In genomic region chr3:97309748-97310536, GRCm38 (mm10) we compare ENCODE assay signal across 7 mouse cellular contexts. TPM values are rescaled to one million over a fixed set of nuclear protein-coding genes. Genes with fewer than 3 reads are reported as not detected.
DNase-seq lines count a peak whose midpoint lies in the region; ATAC-seq and TF ChIP-seq lines count a peak whose summit lies in the region.

No protein-coding gene starts in this region.

- H3K27me3 ChIP-seq in lung, embryonic 14.5 days (ENCODE audit: insufficient read depth, low read length), result peaks cover 3% of the 10 kb centered on the region; the same call in 1 of the 2 replicates
- H3K27me3 ChIP-seq in forebrain, postnatal 0 days (ENCODE audit: insufficient read depth, low read length), result no peaks in the 10 kb centered on the region
- H3K27me3 ChIP-seq in limb, embryonic 11.5 days (ENCODE audit: control insufficient read depth, insufficient read depth, low read length), result no peaks in the 10 kb centered on the region
- H3K27me3 ChIP-seq in splenic B cell, adult 2 months (ENCODE audit: control insufficient read depth, insufficient read depth, low read length, poor library complexity, severe bottlenecking), result no peaks in the 10 kb centered on the region

- no peaks in the 10 kb centered on the region for H3K36me3 ChIP-seq in lung, embryonic 14.5 days (ENCODE audit: insufficient read depth)
- H3K36me3 ChIP-seq in forebrain, postnatal 0 days (ENCODE audit: insufficient read depth), result no peaks in the 10 kb centered on the region
- no peaks in the 10 kb centered on the region for H3K36me3 ChIP-seq in limb, embryonic 11.5 days (ENCODE audit: control insufficient read depth, insufficient read depth, low read length)
- H3K36me3 ChIP-seq in splenic B cell, adult 2 months (ENCODE audit: control insufficient read depth, insufficient read depth, low read length, poor library complexity, severe bottlenecking), result no peaks in the 10 kb centered on the region

- peak overlapping the region; percentile 48 for H3K4me2 ChIP-seq in lung, embryonic 14.5 days
- peak overlapping the region; percentile 41 for H3K4me2 ChIP-seq in forebrain, postnatal 0 days (ENCODE audit: low read depth)
- H3K4me2 ChIP-seq in limb, embryonic 11.5 days (ENCODE audit: low read depth, severe bottlenecking), result peak overlapping the region; percentile 26

- ATAC-seq in lung, embryonic 14.5 days (ENCODE audit: insufficient read depth), result no peak
- peak; percentile 50 for ATAC-seq in forebrain, postnatal 0 days
- no peak for ATAC-seq in limb, embryonic 11.5 days (ENCODE audit: insufficient number of reproducible peaks, low FRiP score, low TSS enrichment, low read depth)

- H3K9ac ChIP-seq in lung, embryonic 14.5 days, result no peak overlapping the region; the same call in 1 of the 2 replicates
- H3K9ac ChIP-seq in forebrain, postnatal 0 days, result peak overlapping the region; percentile 11
- no peak overlapping the region for H3K9ac ChIP-seq in limb, embryonic 11.5 days (ENCODE audit: low read length)

- DNase-seq in lung, embryonic 14.5 days, result no peak
- DNase-seq in lung, postnatal 10 days, result no peak
- peak; percentile 51 for DNase-seq in forebrain, postnatal 0 days
- no peak for DNase-seq in limb, embryonic 11.5 days (ENCODE audit: low spot score)
- DNase-seq in splenic B cell, adult 2 months (ENCODE audit: low read depth, low spot score), result peak; percentile 19
- no peak for DNase-seq in retina, postnatal 1 day
- DNase-seq in cerebellum, postnatal 10 days, result no peak

- no peak overlapping the region for H3K27ac ChIP-seq in lung, embryonic 14.5 days (ENCODE audit: low read depth)
- no peak overlapping the region for H3K27ac ChIP-seq in forebrain, postnatal 0 days (ENCODE audit: low read depth, low read length)
- H3K27ac ChIP-seq in limb, embryonic 11.5 days (replicated peaks; ENCODE audit: low read depth, low read length), result no peak overlapping the region

- no peaks in the 10 kb centered on the region for H3K9me3 ChIP-seq in lung, embryonic 14.5 days (ENCODE audit: low read depth, low read length)
- no peaks in the 10 kb centered on the region for H3K9me3 ChIP-seq in forebrain, postnatal 0 days (ENCODE audit: low read length)
- 0 out of 2 replicates have a peak, but pooled peaks cover 4% of the 10 kb centered on the region for H3K9me3 ChIP-seq in limb, embryonic 11.5 days (ENCODE audit: control insufficient read depth, low read length)

- TF ChIP-seq CTCF in lung, embryonic 14.5 days (IDR thresholded peaks at IDR 0.05; ENCODE audit: low read depth), result no peak; the same call in 1 of the 2 replicates
- TF ChIP-seq CTCF in forebrain, postnatal 0 days (IDR thresholded peaks at IDR 0.05; ENCODE audit: low read depth), result peak; percentile 48

- 0 out of 2 replicates have a peak, but pooled peaks cover 3% of the 10 kb centered on the region for H3K4me1 ChIP-seq in lung, embryonic 14.5 days (ENCODE audit: insufficient read depth)
- H3K4me1 ChIP-seq in forebrain, postnatal 0 days (ENCODE audit: insufficient read depth), result peaks cover 8% of the 10 kb centered on the region; the same call in 1 of the 2 replicates
- H3K4me1 ChIP-seq in limb, embryonic 11.5 days (ENCODE audit: control insufficient read depth, insufficient read depth, low read length), result peaks cover 7% of the 10 kb centered on the region; the same call in 1 of the 2 replicates

- 4% methylated on average over 16 of the region's 16 CpGs for WGBS in lung, embryonic 14.5 days
- 8% methylated on average over 15 of the region's 16 CpGs for WGBS in forebrain, postnatal 0 days
- 6% methylated on average over 16 of the region's 16 CpGs for WGBS in limb, embryonic 11.5 days

- no peak overlapping the region for H3K4me3 ChIP-seq in lung, embryonic 14.5 days (ENCODE audit: low read depth, low read length)
- peak overlapping the region; percentile 26 for H3K4me3 ChIP-seq in forebrain, postnatal 0 days (ENCODE audit: low read depth, low read length)
- no peak overlapping the region for H3K4me3 ChIP-seq in limb, embryonic 11.5 days (ENCODE audit: low read depth, low read length)

RNA-seq across cellular contexts. Expression of gene Bcl9, which starts 12.2 kb away (rescaled TPM):
- polyA plus RNA-seq in lung, embryonic 14.5 days (2014; fragmentation: Nextera tagmentation; extraction: Ambion mirVana), result 46.1 and 49.7 TPM in 2 replicates
- 32.5 and 46.4 TPM in 2 replicates for total RNA-seq in forebrain, postnatal 0 days (2014; rRNA removed)
- 48.3 and 62.8 TPM in 2 replicates for polyA plus RNA-seq in forebrain, postnatal 0 days (2015; fragmentation: Nextera tagmentation; extraction: Ambion mirVana)
- 76.8 and 86.9 TPM in 2 replicates for polyA plus RNA-seq in limb, embryonic 11.5 days (2014; fragmentation: Nextera tagmentation; extraction: Ambion mirVana)

Comparison
In these comparisons a context has a peak if more than half of its experiments do, and no peak if none do; other contexts are left out.
1. DNase-seq: peak in forebrain, postnatal 0 days (single experiment) and splenic B cell, adult 2 months (single experiment); none in lung, embryonic 14.5 days (single experiment), lung, postnatal 10 days (single experiment), limb, embryonic 11.5 days (single experiment), retina, postnatal 1 day (single experiment) and cerebellum, postnatal 10 days (0 of 2).
2. Peak in every context shown above with its lines, with median percentiles within 50 percentile points of each other: H3K4me2 ChIP-seq.